Mouse (Mus musculus): ENCODE data around the gene Cebpe.

Cebpe gene

DNA sequence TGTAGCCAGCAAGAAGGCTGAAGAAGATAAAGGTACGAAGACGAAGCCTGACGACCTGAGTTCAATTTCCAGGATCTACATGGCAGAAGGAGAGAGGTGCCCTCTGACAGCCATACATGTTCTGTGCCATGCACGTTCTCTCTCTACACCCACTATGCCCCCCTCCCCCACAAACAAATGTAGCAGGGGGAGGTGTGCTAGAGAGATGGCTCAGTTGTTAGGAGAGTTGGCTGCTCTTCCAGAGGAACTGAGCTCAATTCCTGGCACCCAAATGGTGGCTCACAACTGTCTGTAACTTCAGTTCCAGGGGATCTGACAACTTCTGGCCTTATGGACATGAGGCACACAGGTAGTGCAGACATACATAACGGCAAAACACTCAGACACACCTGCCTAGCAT is 35.7 kb downstream of the Cebpe start:
- in situ Hi-C loops (cut with MseI, MboI): no loop called here

DNA sequence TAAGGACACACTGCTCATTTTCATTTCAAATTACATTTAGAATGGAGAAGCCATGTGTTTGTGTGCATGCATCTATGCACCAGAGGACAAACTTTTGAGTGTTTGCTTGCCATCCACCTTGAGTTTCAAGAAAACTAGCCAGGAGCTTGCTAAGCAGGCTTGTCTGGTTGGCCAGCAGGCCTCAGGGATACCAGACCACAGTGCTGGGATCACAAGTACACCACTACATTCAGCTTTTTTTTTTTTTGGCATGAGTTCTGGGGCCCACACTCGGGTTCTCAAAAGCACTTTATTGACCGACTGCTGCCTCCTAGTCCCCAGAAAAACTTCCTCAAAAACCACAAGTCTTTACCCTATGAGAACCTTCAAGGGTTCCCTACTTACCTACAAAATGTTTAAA is 37.7 kb downstream of the Cebpe start:
- in situ Hi-C loops (cut with MseI, MboI): no loop called here

DNA sequence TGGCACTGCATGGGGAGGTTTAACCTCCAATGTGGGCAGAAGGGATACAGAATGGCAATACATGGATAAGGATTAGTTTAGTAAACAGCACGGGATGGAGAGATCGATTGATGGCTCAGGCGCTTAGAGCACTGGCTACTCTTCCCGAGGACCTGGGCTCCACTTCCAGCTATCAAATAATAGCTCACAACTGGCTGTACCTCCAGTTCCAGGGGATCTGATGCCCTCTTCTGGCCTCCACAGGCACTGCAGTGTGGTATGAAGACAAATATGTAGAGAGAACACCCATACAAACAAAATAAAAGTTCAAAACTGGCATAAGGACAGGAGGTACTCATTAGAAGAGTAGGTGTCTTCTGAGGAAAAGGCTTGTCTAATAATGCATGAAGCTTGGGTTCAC is 42.6 kb downstream of the Cebpe start:
- in situ Hi-C loops (cut with MseI, MboI): no loop called here

DNA sequence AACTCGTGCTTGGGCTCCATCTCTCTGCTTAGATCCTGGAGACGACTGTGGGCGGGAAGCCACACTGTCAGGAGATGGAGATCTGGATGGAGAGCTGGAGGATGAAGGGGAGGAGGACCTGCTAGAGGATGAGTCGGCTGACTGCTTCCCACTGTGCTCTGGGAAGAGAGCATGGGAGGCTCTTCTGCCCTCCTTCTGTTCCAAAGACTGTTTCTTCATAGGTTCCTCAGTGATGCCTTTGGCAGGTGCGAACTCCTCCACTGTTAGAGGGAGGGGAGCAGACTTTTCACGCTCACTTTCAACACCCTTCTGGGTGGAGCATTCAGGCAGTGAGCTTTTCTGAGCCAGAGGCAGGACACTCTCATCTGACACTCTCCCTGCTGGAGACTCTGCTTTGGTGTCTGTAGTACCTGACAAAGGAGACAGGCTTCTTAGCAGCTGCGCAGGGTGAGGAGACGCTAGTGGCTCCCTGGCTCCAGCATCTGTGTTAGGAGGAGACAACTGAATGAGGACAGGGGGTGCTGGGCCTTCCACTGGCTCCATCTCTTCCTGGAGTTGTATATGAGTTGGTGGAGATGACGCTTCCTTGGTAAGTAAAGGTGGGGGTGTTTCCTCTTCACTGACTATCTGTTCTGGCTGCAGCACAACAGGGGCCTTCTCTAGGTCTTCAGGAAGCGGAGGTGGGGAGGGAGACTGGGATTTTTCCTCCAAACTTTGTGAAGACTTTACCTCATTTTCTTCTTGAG is 47.3 kb downstream of the Cebpe start:
- in situ Hi-C loops (cut with MseI, MboI): no loop called here

Data from mouse trophoblast stem cell (cell line).